Mouse (Mus musculus) ES-E14 (cell line): ENCODE measurements around the gene Pih1d2. TPM values are rescaled to one million over a fixed set of nuclear protein-coding genes. Genes with fewer than 3 reads are reported as not detected.

Experiments
- DNase-seq: peaks from one replicate; pipeline ENCODE4 v3.0.0-alpha.2; 2013; ENCODE audit warnings: low read depth, low spot score
- H3K27ac ChIP-seq: 2 replicates; pipeline ENCODE4 v1.5.1; 2012; ENCODE audit warnings: low read depth, mild to moderate bottlenecking, low read length, moderate library complexity, mixed read lengths; ENCODE audit not compliant: poor library complexity, insufficient read depth, severe bottlenecking
- H3K36me3 ChIP-seq: 2 replicates; pipeline ENCODE4 v1.6.1; 2012; ENCODE audit warnings: mild to moderate bottlenecking, low read length, moderate library complexity, mixed read lengths; ENCODE audit not compliant: control insufficient read depth, poor library complexity, insufficient read depth, severe bottlenecking
- H3K4me1 ChIP-seq, 2 experiments: fragments of 150-350 bp in 1 of 2; sonication (generic) in 1 of 2; 2 replicates each; pipeline ENCODE4 v1.6.1; 2012; ENCODE audit warnings: low read length in 2 of 2, mild to moderate bottlenecking in 1 of 2, mixed read lengths in 1 of 2; ENCODE audit not compliant: control insufficient read depth in 2 of 2, insufficient read depth in 2 of 2, poor library complexity in 1 of 2
- H3K4me3 ChIP-seq, 2 experiments: fragments of 150-350 bp in 1 of 2; sonication (generic) in 1 of 2; 2 replicates each; pipeline ENCODE4 v1.5.1; 2012; ENCODE audit warnings: low read length in 2 of 2, low read depth in 1 of 2, mild to moderate bottlenecking in 1 of 2, mixed read lengths in 1 of 2; ENCODE audit not compliant: insufficient read depth in 1 of 2, poor library complexity in 1 of 2, severe bottlenecking in 1 of 2
- H3K9ac ChIP-seq: 2 replicates; pipeline ENCODE4 v1.6.1; 2012; ENCODE audit warnings: low read depth, mild to moderate bottlenecking, low read length, mixed read lengths; ENCODE audit not compliant: poor library complexity, insufficient read depth, severe bottlenecking
- H3K9me3 ChIP-seq: fragments of 150-350 bp; sonication (generic); 2 replicates; pipeline ENCODE4 v1.6.1; 2012; ENCODE audit warnings: low read depth, mild to moderate bottlenecking, low read length; ENCODE audit not compliant: control insufficient read depth, insufficient read depth
- CHD2 ChIP-seq: IDR thresholded peaks from 2 replicates; pipeline ENCODE4 v1.6.1; 2014; ENCODE audit warnings: mild to moderate bottlenecking, low read depth, low read length, inconsistent platforms
- HCFC1 ChIP-seq: IDR thresholded peaks from 2 replicates; pipeline ENCODE4 v1.6.1; 2012; ENCODE audit warnings: low read length, inconsistent platforms, borderline replicate concordance; ENCODE audit not compliant: insufficient read depth
- MAFK ChIP-seq: IDR thresholded peaks from 2 replicates; pipeline ENCODE4 v1.6.1; 2014; ENCODE audit warnings: mild to moderate bottlenecking, low read depth, low read length, inconsistent platforms; ENCODE audit not compliant: insufficient read depth
- ZC3H11A ChIP-seq: IDR thresholded peaks from 2 replicates; pipeline ENCODE4 v1.6.1; 2012; ENCODE audit warnings: low read depth, mild to moderate bottlenecking, inconsistent platforms, low read length, borderline replicate concordance
- ZNF384 ChIP-seq: IDR thresholded peaks from 2 replicates; pipeline ENCODE4 v1.6.1; 2012; ENCODE audit warnings: low read depth, low read length, inconsistent platforms
- in situ Hi-C, 2 experiments: fragments of 600-800 bp; cut with MboI; formaldehyde crosslinking; loops; one replicate each; pipeline ENCODE4 v1.15.1; 2025; ENCODE audit warnings: low sequenced_read_pairs in 2 of 2, inconsistent platforms in 1 of 2; ENCODE audit not compliant: unreplicated experiment in 2 of 2
- total RNA-seq: library from RNA; depleted of rRNA; stranded (reverse); fragments of 300-350 nt; gene quantifications from 2 replicates; pipeline ENCODE4 v1.2.3, GENCODE M21; 2012; rRNA removed

The Pih1d2 gene
- total RNA-seq, 1 experiment = 2.3 TPM

- Histone ChIP-seq H3K9ac (no peak overlapping the region), H3K4me1 (peaks cover 0 to 4% of the 10 kb centered on the region in 2 experiments; a peak in 1 of 4 replicates), H3K36me3 (no peaks in the 10 kb centered on the region), H3K9me3 (no peaks in the 10 kb centered on the region), H3K4me3 (no peak overlapping the region), H3K27ac (no peak overlapping the region)
- in situ Hi-C loops = no loop called here
- DNase-seq = no peak
- TF ChIP-seq ZC3H11A = no peak
- TF ChIP-seq HCFC1 = no peak
- TF ChIP-seq CHD2 = no peak
- no peak for TF ChIP-seq MAFK
- no peak for TF ChIP-seq ZNF384
Observed at GRCm38 (mm10) chr9:50666442-50666841, 49.3 kb downstream of the Pih1d2 start.

GRCm38 (mm10) chr9:50667579-50668498 lies 50.7 kb downstream of the Pih1d2 start:
- H3K36me3 ChIP-seq = no peaks in the 10 kb centered on the region
- in situ Hi-C loops = no loop called here

DNA sequence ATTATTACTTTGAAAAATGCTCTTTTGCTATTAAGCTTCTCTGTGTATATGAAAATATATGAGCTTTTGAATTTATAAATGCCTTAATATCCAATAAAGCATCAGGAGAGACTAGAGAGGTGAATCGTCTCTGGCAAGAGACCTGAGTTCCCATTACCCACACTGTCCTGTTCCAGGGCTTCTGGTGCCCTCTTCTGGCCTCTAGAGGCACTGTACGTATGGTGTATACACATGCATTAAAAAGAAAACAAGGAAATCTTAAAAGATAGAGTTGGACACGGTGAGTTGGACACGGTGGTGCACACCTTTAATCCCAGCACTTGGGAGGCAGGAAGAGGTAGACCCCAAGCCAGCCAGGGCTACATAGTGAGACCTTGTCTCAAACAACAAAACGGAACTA lies 53.6 kb downstream of the Pih1d2 start:
- no peak overlapping the region for H3K27ac ChIP-seq
- peaks cover 0 to 4% of the 10 kb centered on the region in 2 experiments; a peak in 1 of 4 replicates for H3K4me1 ChIP-seq
- H3K4me3 ChIP-seq = no peak overlapping the region
- H3K9me3 ChIP-seq = no peaks in the 10 kb centered on the region
- H3K9ac ChIP-seq = no peak overlapping the region
- TF ChIP-seq ZC3H11A = peak; percentile 20; the same call in 1 of the 2 replicates
- TF ChIP-seq ZNF384 = no peak
- DNase-seq = peak; percentile 78
- in situ Hi-C loops = no loop called here
- no peaks in the 10 kb centered on the region for H3K36me3 ChIP-seq

More at GRCm38 (mm10) chr9:50667579-50668498, 50.7 kb downstream of the Pih1d2 start:
- Histone ChIP-seq H3K9ac (no peak overlapping the region), H3K4me3 (no peak overlapping the region), H3K27ac (no peak overlapping the region), H3K9me3 (no peaks in the 10 kb centered on the region), H3K4me1 (peaks cover 0 to 4% of the 10 kb centered on the region in 2 experiments; a peak in 1 of 4 replicates)
- no peak for TF ChIP-seq HCFC1
- TF ChIP-seq MAFK = no peak
- TF ChIP-seq ZC3H11A = no peak
- TF ChIP-seq ZNF384 = no peak
- no peak for TF ChIP-seq CHD2
- DNase-seq = no peak

Other genes with a start within 250 kb of the Pih1d2 start
- 9.4 and 18.3 TPM in 2 replicates for gene Plet1, start 122.8 kb upstream of the Pih1d2 start, total RNA-seq
- 6.8 and 7.6 TPM in 2 replicates for gene Pts, start 88.6 kb upstream of the Pih1d2 start, total RNA-seq
- gene Il18, start 62.5 kb upstream of the Pih1d2 start, total RNA-seq = 0.32 and 0.49 TPM in 2 replicates
- 0.22 and 0.26 TPM in 2 replicates for gene Bco2, start 62.1 kb upstream of the Pih1d2 start, total RNA-seq
- gene Tex12, start 56.0 kb upstream of the Pih1d2 start, total RNA-seq = 0.94 TPM in 1 of 2 replicates, not detected in the other
- gene Sdhd, start 13.5 kb upstream of the Pih1d2 start, total RNA-seq = 160 and 168 TPM in 2 replicates
- gene Timm8b, start 13.4 kb upstream of the Pih1d2 start, total RNA-seq = 133 and 179 TPM in 2 replicates
- 16.1 and 17.8 TPM in 2 replicates for gene Nkapd1, start 143 bp downstream of the Pih1d2 start, total RNA-seq
- 43.4 and 46.3 TPM in 2 replicates for gene Dlat, start 42.5 kb downstream of the Pih1d2 start, total RNA-seq
- 4.1 and 6.4 TPM in 2 replicates for gene Dixdc1, start 122.2 kb downstream of the Pih1d2 start, total RNA-seq
- gene 2310030G06Rik, start 129.2 kb downstream of the Pih1d2 start, total RNA-seq = 2.2 and 2.3 TPM in 2 replicates
- gene Cryab, start 134.0 kb downstream of the Pih1d2 start, total RNA-seq = 18.9 and 57.4 TPM in 2 replicates
- 9.6 and 10.9 TPM in 2 replicates for gene Hspb2, start 135.0 kb downstream of the Pih1d2 start, total RNA-seq
- 5.8 and 7.6 TPM in 2 replicates for gene Fdxacb1, start 150.9 kb downstream of the Pih1d2 start, total RNA-seq
- 30.8 and 49.1 TPM in 2 replicates for gene Alg9, start 157.7 kb downstream of the Pih1d2 start, total RNA-seq
- 6.8 and 7.0 TPM in 2 replicates for gene 1110032A03Rik, start 158.2 kb downstream of the Pih1d2 start, total RNA-seq
- 29.5 and 41.6 TPM in 2 replicates for gene Ppp2r1b, start 228.0 kb downstream of the Pih1d2 start, total RNA-seq